Mouse (Mus musculus): Measurements from ENCODE around the gene Eif4h.

DNA sequence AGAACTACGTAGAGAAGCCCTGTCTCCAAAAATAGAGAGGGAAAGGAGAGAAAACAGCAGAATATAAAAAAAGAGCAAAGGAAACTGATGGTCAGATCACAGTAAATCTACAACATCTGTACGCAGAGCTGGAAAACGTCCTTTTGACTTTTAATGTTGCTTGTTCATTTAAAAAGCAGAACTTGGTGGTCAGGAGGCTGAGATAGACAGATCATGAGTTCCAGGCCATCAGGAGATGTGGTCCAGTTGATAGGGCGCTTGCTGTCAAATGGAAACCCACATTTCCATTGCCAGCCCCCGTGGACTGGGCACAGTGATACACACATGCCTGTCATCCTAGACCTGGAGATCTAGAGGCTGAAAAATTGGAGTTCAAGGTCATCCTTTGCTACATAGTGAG, 54.5 kb downstream of the Eif4h start:
- TF ChIP-seq EP300 (IDR thresholded peaks at IDR 0.05; ENCODE audit: low read depth) (no peak), CTCF (IDR thresholded peaks at IDR 0.05; ENCODE audit: low read depth) (no peak)
